Mouse (Mus musculus): ENCODE results near the gene Ggct.

Ggct gene

GRCm38 (mm10) chr6:54996361-54996760 lies 3.6 kb upstream of the Ggct start:
- in situ Hi-C loops (cut with MboI, MseI): loop anchor here (10.0 kb wide), 1 partner anchor 292 kb away; no protein-coding TSS in a partner anchor

DNA sequence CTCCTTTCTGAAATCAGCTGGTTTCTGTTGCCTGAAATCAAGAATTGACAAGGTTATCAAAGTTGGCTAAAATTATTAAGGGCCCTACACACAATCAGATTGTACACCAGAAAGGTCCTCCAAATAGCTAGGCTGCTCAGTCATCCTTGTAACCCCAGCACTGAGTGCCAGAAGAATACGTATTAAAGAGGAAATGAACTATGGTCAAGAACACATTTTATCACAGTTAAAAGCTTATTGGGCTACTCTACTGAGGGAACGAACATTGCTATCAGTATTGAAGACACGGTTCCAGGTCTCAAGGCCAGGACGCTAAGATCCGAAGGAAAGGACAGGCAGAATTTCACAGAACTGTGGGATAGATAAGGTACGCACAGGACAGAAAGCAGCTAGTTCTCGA lies 609 bp downstream of the Ggct start:
- in situ Hi-C loops (cut with MboI, MseI): loop anchor here (10.0 kb wide), 1 partner anchor 287 kb away; no protein-coding TSS in a partner anchor

GRCm38 (mm10) chr6:54991189-54991588 lies 1.6 kb downstream of the Ggct start:
- in situ Hi-C loops (cut with MboI, MseI): loop anchor here (10.0 kb wide), 1 partner anchor 286 kb away; no protein-coding TSS in a partner anchor

DNA sequence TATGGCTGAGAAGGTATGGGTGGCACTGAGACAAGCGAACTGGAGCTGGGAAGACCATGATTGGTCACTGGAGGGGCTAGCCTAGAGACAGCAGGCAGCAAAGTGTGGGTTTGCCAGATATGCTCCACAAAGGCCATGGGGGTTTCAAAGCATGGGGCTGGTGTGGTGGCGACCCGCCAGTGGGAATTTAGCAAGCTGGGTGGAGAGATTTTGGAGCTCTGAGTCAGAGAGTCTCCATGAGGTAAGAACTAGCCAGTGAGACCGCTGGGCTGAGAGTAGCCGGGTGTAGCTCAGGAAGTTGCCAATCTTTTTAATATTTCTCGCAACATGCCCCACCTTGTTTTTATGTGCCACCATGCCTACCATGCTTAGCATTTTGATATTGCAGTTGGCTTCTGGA lies 4.6 kb downstream of the Ggct start:
- in situ Hi-C loops (cut with MboI, MseI): no loop called here

GRCm38 (mm10) chr6:54984096-54984495 lies 8.7 kb downstream of the Ggct start:
- in situ Hi-C loops (cut with MboI, MseI): no loop called here

GRCm38 (mm10) chr6:54983526-54984050 lies 9.2 kb downstream of the Ggct start:
- in situ Hi-C loops (cut with MboI, MseI): no loop called here

- in situ Hi-C loops (cut with MboI, MseI): loop anchor here (10.0 kb wide), 1 partner anchor 175 kb away; no protein-coding TSS in a partner anchor
Measured at GRCm38 (mm10) chr6:54979426-54979825, 13.3 kb downstream of the Ggct start.

GRCm38 (mm10) chr6:54975616-54976015 lies 17.1 kb downstream of the Ggct start:
- in situ Hi-C loops (cut with MboI, MseI): loop anchor here (10.0 kb wide), 1 partner anchor 171 kb away; no protein-coding TSS in a partner anchor

- in situ Hi-C loops (cut with MboI, MseI): loop anchor here (10.0 kb wide), 1 partner anchor 170 kb away; no protein-coding TSS in a partner anchor
Measured at GRCm38 (mm10) chr6:54974501-54974900, 18.2 kb downstream of the Ggct start.

DNA sequence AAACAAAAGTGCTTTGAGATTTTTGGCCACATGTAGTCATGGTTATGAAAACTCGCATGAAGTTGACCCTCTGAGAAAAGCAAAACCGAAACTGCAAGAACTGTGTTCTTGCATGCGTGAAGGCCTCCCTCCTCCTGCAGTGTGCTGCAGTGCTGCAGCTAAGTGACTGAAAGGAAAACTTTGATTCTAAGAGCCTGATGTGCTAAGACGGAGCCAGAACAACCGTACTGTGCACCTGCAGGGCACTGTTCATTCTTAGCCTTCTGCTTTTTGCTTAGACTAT lies 19.9 kb downstream of the Ggct start:
- in situ Hi-C loops (cut with MboI, MseI): loop anchor here (10.0 kb wide), 1 partner anchor 168 kb away; no protein-coding TSS in a partner anchor

DNA sequence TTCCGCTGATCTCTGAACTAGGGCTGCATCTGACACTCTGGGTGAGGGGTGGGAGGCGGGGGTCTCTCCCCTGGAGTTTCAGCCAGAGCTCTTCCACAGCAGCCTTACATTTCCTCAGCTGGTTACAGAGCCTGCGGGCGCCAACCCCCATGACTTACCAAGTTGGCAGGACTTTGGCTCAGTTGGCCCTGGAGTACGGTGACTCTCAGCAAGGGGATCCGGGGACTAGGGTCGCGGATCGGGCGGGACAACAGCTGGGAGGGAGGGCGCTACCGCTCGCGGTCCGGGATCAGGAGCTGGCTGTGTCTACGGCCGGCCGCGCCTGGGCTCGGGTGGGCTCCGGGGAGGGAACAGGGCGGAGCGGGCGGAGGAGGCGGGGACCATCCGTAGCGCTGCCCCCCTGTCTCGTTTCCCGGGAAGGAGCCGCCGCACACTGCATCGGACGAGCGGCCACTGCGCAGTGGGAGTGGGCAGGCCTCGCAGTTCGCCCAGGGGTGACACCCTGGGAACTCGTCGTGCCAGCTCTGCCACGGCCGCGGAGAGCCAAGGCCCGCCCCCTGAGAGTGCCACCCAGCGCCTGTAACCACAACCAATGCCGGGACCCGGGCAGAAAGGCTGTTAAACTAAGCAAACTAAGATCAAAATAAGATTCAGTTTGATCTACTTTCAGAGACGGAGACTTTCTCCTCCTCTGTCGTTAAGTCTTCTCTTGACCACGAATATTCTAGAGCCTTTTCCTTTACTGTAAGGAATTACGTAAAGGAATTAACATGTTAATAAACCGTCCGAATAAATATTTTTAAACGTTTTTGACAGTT lies 20.4 kb downstream of the Ggct start, which contains the start of gene Nod1:
Gene Nod1, minus strand, starts transcription at position 502 of the 818 bp plus-strand sequence.
- in situ Hi-C loops (cut with MboI, MseI): loop anchor here (10.0 kb wide), 1 partner anchor 168 kb away; no protein-coding TSS in a partner anchor

GRCm38 (mm10) chr6:54971731-54972110 lies 21.0 kb downstream of the Ggct start:
- in situ Hi-C loops (cut with MboI, MseI): loop anchor here (10.0 kb wide), 1 partner anchor 167 kb away; no protein-coding TSS in a partner anchor

GRCm38 (mm10) chr6:54970506-54970905 lies 22.2 kb downstream of the Ggct start:
- in situ Hi-C loops (cut with MboI, MseI): loop anchor here (10.0 kb wide), 1 partner anchor 166 kb away; no protein-coding TSS in a partner anchor

DNA sequence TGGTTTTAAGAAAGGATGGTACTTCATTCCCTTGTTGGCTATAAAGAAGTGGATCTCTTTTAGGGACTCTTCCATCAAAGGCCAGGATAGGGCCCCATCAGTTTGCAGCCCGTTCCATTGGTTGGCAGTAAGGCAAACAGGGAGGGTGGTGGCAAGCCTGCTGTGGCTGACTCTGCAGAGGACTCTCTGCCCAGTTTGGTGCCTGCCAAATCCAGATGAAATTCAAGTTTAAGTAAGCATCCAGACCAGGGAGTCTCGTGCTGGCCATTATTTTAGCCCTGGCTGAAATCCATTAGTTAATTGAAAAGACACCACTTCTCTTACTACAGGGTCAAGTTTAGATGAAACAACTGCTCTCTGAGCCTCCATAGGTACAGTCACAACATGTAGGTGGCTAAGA lies 22.9 kb downstream of the Ggct start:
- in situ Hi-C loops (cut with MboI, MseI): loop anchor here (10.0 kb wide), 1 partner anchor 165 kb away; no protein-coding TSS in a partner anchor

DNA sequence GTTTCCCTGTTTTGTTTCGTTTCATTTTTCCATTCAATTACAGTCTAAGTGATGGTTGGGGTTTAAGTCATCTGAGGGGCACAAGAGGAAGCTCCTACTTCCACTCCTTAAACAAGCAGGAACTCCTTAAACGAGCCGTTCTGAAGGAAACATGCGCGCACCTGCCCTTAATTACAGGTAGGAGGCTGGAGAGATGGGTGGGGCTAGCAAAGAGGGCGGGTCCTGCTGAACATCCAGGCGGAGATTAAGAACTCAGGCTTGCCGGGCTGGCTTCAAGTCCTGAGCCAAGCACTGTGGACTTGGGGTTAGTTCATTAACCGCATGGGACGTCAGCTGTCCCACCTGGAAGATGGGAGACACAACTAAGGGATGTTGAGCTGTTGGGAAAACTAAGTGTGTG lies 25.2 kb downstream of the Ggct start:
- in situ Hi-C loops (cut with MboI, MseI): no loop called here

GRCm38 (mm10) chr6:54965234-54965633 lies 27.5 kb downstream of the Ggct start:
- in situ Hi-C loops (cut with MboI, MseI): no loop called here

DNA sequence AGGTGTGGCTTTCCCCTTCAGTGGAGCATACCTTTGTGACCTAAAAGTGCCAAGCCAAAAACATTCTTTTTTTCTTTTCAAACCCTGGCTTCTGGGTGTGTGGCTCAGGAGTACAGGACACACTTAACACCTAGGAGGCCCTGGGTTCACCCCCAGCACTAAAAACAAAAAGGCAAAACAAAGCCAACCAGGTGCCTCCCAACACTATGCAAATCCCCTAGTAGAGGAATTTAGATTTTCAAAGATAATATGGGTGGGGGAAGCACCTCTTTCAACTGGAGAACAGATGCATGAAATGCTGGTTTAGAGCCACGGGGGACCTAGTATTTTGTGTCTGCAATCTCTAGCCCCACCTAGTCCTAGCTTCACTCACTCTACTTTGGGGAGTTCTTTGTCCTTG lies 28.0 kb downstream of the Ggct start:
- in situ Hi-C loops (cut with MboI, MseI): no loop called here

GRCm38 (mm10) chr6:54963599-54963998 lies 29.2 kb downstream of the Ggct start:
- in situ Hi-C loops (cut with MboI, MseI): no loop called here

GRCm38 (mm10) chr6:54957655-54958054 lies 35.1 kb downstream of the Ggct start:
- in situ Hi-C loops (cut with MboI, MseI): no loop called here

- in situ Hi-C loops (cut with MboI, MseI): no loop called here
Measured at GRCm38 (mm10) chr6:54956425-54956824, 36.3 kb downstream of the Ggct start.

GRCm38 (mm10) chr6:54955949-54956348 lies 36.8 kb downstream of the Ggct start:
- in situ Hi-C loops (cut with MboI, MseI): no loop called here

GRCm38 (mm10) chr6:54954659-54955414 lies 37.9 kb downstream of the Ggct start:
- in situ Hi-C loops (cut with MboI, MseI): no loop called here

All from regulatory T cell (primary cell).